Mouse (Mus musculus) limb, embryonic 15.5 days (tissue): ENCODE results near the gene Bach1. TPM values are rescaled to one million over a fixed set of nuclear protein-coding genes. Genes with fewer than 3 reads are reported as not detected.

ENCODE experiments used
- ATAC-seq: fragments of 200-750 bp; cut with Nextera tagmentation; 2 replicates; pipeline ENCODE4 v1.8.0; 2017; ENCODE audit warnings: low read depth, moderate TSS enrichment; ENCODE audit not compliant: insufficient number of reproducible peaks, low FRiP score, low TSS enrichment
- H3K27ac ChIP-seq: fragments of 300-500 bp; sonication (generic); 2 replicates; pipeline ENCODE4 v1.5.1; 2015; ENCODE audit warnings: moderate library complexity, mild to moderate bottlenecking, inconsistent platforms
- H3K27me3 ChIP-seq: fragments of 300-500 bp; sonication (generic); 2 replicates; pipeline ENCODE4 v1.6.1; 2015; ENCODE audit warnings: inconsistent platforms
- H3K36me3 ChIP-seq: fragments of 300-500 bp; sonication (generic); 2 replicates; pipeline ENCODE4 v1.6.1; 2015; ENCODE audit warnings: inconsistent platforms
- H3K4me1 ChIP-seq: fragments of 300-500 bp; sonication (generic); 2 replicates; pipeline ENCODE4 v1.6.1; 2015; ENCODE audit warnings: inconsistent platforms
- H3K4me2 ChIP-seq: fragments of 300-500 bp; sonication (generic); 2 replicates; pipeline ENCODE4 v1.6.1; 2015; ENCODE audit warnings: mild to moderate bottlenecking, inconsistent platforms
- H3K4me3 ChIP-seq: fragments of 300-500 bp; sonication (generic); 2 replicates; pipeline ENCODE4 v1.5.1; 2015; ENCODE audit warnings: mild to moderate bottlenecking, inconsistent platforms
- H3K9ac ChIP-seq: fragments of 300-500 bp; sonication (generic); 2 replicates; pipeline ENCODE4 v1.6.1; 2015; ENCODE audit warnings: inconsistent platforms
- H3K9me3 ChIP-seq: fragments of 300-500 bp; sonication (generic); 2 replicates; pipeline ENCODE4 v1.6.1; 2016; ENCODE audit warnings: inconsistent platforms
- WGBS: fragments of 180-500 bp; shearing (Covaris S2); methylation state at CpG from one replicate; pipeline ENCODE4 v1.1.7; 2015; 5-methylcytosine and 5-hydroxymethylcytosine counted together
- polyA plus RNA-seq: library from polyadenylated mRNA; unstranded; fragments of >200 nt; fragmentation: Nextera tagmentation; extraction: Ambion mirVana; gene quantifications from 2 replicates; pipeline ENCODE4 v1.2.1, GENCODE M21; 2015

Bach1 gene
- polyA plus RNA-seq, 1 experiment from 2014 or later = 15.6 TPM

DNA sequence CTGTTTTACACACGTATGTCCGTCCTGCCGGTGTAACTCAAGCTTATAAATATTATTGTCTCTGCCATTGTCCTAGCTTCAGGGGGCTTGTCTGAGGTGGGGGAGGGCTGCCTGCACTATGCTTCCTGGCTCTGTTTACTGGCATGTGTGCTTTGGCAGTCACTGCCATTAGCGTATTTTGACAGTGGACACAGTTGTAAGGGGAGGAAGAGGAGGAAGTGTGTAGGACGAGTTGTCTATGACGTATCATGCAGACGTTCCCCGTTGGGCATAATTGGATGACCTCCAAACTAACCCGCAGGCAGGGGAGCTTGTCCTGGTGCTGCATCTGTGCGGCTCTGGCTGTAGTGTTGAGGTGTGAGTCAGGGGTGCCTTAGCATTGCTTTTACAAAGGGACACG lies 17.5 kb downstream of the Bach1 start:
- H3K4me2 ChIP-seq = no peak overlapping the region
- H3K9ac ChIP-seq = no peak overlapping the region
- 58% methylated on average over 11 of the region's 11 CpGs for WGBS

DNA sequence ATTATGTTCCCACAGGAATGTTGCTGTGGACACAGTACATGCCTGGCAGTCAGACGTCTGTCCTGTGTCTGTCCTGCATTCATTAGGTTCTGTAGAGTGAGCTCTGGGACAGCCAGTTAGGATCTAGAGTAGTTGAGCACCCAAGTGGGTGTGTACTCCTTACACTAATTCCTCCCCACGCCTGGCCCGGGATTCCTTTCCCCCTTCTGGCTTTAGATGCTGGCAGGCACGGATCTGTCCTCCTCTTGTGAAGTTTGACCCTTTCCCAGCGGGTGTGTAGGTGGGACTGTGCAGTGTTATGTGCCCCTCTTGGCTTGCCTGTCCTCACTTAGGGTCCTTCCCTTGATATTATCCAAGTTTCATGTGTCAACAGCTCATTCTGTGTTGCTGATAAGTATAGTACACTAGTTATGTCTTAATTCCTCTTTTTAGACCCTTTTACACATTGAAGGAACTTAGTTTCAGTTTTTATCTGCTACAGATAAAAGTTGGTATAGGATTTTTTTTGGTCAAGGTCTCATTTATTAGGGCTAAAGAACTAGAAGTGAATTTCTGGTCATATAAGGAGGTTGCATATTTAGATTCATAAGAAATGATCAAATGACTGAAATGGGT lies 18.4 kb downstream of the Bach1 start:
- WGBS = 45% methylated on average over 5 of the region's 5 CpGs
- Histone ChIP-seq H3K9ac (no peak overlapping the region), H3K27ac (no peak overlapping the region; the same call in 1 of the 2 replicates), H3K27me3 (no peaks in the 10 kb centered on the region), H3K36me3 (peaks cover 20% of the 10 kb centered on the region), H3K9me3 (no peaks in the 10 kb centered on the region), H3K4me3 (no peak overlapping the region), H3K4me1 (peaks cover 19% of the 10 kb centered on the region), H3K4me2 (no peak overlapping the region)
- no peak for ATAC-seq

More for the DNA sequence above, 17.5 kb downstream of the Bach1 start:
- Histone ChIP-seq H3K27me3 (no peaks in the 10 kb centered on the region), H3K4me1 (peaks cover 19% of the 10 kb centered on the region), H3K9me3 (no peaks in the 10 kb centered on the region), H3K4me3 (no peak overlapping the region), H3K36me3 (peaks cover 16% of the 10 kb centered on the region), H3K27ac (no peak overlapping the region)
- no peak for ATAC-seq

DNA sequence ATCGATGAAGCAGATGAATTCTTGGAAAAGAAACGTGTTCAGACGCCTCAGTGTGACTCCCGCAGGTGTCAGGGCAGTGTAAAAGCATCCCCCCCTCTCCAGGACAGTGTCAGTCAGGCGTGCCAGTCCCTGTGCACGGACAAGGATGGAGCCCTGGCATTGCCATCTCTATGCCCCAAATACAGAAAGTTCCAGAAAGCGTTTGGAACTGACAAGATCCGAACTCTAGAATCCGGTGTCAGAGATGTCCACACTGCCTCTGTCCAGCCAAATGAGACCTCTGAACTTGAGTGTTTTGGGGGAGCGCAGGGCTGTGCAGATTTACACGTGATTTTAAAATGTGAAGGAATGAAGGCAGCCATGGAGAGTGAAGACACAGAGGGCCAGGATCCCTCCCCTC lies 20.3 kb downstream of the Bach1 start:
- Histone ChIP-seq H3K36me3 (peaks cover 34% of the 10 kb centered on the region), H3K9ac (no peak overlapping the region), H3K4me1 (peaks cover 11% of the 10 kb centered on the region), H3K9me3 (no peaks in the 10 kb centered on the region), H3K27ac (no peak overlapping the region), H3K4me3 (no peak overlapping the region), H3K27me3 (no peaks in the 10 kb centered on the region), H3K4me2 (no peak overlapping the region)
- no peak for ATAC-seq
- WGBS = 90% methylated on average over 11 of the region's 11 CpGs

DNA sequence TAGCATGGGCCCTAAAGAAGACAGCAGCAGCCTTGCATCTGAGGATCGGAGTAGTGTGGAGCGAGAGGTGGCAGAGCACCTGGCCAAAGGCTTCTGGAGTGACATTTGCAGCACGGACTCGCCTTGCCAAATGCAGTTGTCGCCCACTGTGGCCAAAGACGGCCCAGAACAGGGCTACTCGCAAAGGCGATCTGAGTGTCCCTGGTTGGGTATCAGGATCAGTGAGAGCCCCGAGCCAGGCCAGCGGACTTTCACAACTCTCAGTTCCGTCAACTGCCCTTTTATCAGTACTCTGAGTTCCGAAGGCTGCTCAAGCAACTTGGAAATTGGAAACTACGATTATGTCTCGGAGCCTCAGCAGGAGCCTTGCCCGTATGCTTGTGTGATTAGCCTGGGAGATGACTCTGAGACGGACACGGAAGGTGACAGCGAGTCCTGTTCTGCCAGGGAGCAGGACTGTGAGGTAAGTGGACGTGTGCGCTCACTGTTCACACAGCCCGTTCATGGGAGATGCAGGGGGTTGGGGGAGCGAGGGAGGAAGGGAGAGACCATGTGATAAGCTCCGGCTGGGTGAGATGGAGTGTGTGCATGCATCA lies 21.0 kb downstream of the Bach1 start:
- Histone ChIP-seq H3K36me3 (peaks cover 38% of the 10 kb centered on the region), H3K27me3 (no peaks in the 10 kb centered on the region), H3K4me1 (peaks cover 11% of the 10 kb centered on the region), H3K4me3 (no peak overlapping the region), H3K9me3 (no peaks in the 10 kb centered on the region), H3K9ac (no peak overlapping the region), H3K27ac (no peak overlapping the region), H3K4me2 (no peak overlapping the region)
- WGBS = 91% methylated on average over 23 of the region's 23 CpGs
- no peak for ATAC-seq

DNA sequence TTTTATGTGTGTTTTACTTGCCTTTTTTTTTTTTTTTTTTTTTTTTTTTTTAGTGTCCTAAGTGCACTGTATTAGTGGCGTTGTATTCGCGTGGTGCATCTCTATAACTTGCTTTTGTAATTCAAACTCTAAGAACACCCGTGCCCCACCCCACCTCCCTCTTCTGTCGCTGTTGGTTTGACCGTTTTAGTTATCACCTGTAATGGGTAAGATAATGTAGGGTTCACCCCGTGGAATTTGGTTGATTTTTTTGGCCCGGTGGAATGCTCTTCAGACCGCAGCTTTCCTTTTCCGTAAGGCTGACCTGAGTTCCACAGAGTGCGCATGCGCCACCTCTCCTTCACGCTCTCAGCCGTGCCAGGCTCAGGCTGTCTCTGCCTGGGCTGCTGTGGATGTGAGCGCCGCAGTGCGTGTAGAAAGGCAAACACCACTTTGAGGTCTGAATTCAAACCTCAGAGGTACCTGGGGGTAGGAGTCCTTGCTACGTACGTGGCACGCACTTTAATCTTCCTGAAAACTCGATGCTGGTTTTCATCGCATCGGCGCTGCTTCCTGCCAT lies 22.2 kb downstream of the Bach1 start:
- Histone ChIP-seq H3K27ac (no peak overlapping the region), H3K4me2 (no peak overlapping the region)
- WGBS = 96% methylated on average over 24 of the region's 24 CpGs

DNA sequence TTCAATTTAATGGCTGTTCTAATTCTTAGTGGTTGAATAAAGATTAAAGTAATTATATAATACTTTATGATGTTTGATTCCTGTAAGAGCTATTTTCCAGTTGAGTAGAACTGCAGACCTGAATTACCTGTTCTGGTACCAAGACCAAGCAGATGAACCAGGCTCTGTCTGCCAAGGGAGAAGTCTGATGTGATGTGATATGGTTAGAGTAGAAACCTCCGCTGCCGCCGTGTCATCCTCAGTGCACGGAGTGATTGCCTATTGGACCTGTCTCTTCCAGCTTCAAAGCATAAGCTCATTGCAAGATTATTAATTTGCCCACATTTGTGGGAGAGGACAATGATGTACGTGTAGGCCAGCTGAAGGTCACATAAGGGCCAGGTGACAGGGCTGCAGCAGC lies 24.1 kb downstream of the Bach1 start:
- peaks cover 49% of the 10 kb centered on the region for H3K36me3 ChIP-seq
- ATAC-seq = no peak
- H3K4me3 ChIP-seq = no peak overlapping the region
- H3K27me3 ChIP-seq = no peaks in the 10 kb centered on the region
- H3K9me3 ChIP-seq = no peaks in the 10 kb centered on the region
- no peak overlapping the region for H3K27ac ChIP-seq
- no peaks in the 10 kb centered on the region for H3K4me1 ChIP-seq
- H3K9ac ChIP-seq = no peak overlapping the region
- H3K4me2 ChIP-seq = no peak overlapping the region
- 87% methylated on average over 5 of the region's 5 CpGs for WGBS

More for the DNA sequence above, 22.2 kb downstream of the Bach1 start:
- Histone ChIP-seq H3K9me3 (no peaks in the 10 kb centered on the region), H3K9ac (no peak overlapping the region), H3K27me3 (no peaks in the 10 kb centered on the region), H3K4me3 (no peak overlapping the region), H3K4me1 (peaks cover 9% of the 10 kb centered on the region), H3K36me3 (peaks cover 46% of the 10 kb centered on the region)
- ATAC-seq = no peak

DNA sequence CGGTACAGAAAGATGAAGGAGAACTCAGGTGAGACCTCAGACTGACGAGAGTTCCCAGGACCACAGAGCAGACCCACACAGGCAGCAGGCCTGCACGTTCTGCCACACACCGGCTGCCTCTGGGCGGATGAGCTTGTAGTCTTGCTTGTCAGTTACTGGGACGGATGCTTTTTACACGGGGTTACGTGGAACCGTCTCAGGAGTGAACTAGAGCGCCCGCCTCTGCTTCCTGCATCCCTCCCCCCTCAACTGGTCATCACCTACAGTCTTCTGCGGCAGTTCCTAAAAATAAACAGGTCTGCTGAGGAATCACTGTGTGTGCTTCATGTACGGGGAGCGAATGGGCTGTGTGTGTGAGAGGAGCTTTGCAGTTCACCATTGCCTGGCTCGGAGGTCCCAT lies 24.7 kb downstream of the Bach1 start:
- no peak overlapping the region for H3K27ac ChIP-seq
- H3K4me1 ChIP-seq = no peaks in the 10 kb centered on the region
- 80% methylated on average over 15 of the region's 15 CpGs for WGBS
- H3K4me2 ChIP-seq = no peak overlapping the region
- H3K9me3 ChIP-seq = no peaks in the 10 kb centered on the region
- H3K36me3 ChIP-seq = peaks cover 49% of the 10 kb centered on the region
- no peak overlapping the region for H3K4me3 ChIP-seq
- no peaks in the 10 kb centered on the region for H3K27me3 ChIP-seq
- ATAC-seq = no peak
- H3K9ac ChIP-seq = no peak overlapping the region

DNA sequence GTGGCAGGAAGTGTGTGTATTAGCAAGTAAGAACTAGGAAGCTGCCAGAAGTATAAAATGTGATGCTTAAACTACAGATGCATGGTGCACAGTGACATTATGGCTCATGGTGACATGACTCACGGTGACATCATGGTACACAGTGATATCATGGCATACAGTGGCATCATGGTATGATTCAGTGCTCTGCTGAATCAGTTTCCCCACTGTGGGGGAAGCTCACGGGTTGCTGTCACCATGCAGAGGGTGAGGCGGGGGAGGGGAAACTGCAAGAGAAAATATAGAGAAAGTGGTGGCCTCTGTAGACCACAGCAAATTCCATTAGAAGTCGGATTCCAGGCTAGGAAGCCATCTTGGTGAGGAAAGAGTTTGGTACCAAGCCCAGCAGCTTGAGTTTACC lies 26.1 kb downstream of the Bach1 start:
- Histone ChIP-seq H3K9me3 (no peaks in the 10 kb centered on the region), H3K4me2 (no peak overlapping the region), H3K27me3 (no peaks in the 10 kb centered on the region), H3K27ac (no peak overlapping the region), H3K9ac (no peak overlapping the region), H3K4me1 (no peaks in the 10 kb centered on the region), H3K36me3 (peaks cover 47% of the 10 kb centered on the region), H3K4me3 (no peak overlapping the region)
- ATAC-seq = no peak
- WGBS = 79% methylated on average over 4 of the region's 4 CpGs

DNA sequence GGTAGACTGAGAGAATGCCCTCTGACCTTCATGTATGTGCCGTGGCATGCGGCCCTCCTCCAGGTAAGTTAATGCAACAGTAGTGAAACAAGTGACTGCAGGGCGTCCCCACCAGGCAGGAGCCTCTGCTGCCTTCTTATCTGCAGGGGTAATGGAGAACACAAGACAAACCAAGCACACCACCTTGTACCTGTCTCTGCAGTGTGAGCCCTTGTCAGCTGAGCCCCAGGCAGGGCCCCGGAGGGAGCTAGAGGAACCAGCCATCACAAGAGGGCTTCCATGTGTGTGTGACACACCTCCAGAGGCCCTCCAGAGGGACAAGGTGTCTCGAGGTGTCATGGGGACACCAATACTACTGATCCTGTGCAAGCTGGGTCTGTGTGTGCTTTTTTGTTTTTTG lies 26.5 kb downstream of the Bach1 start:
- no peak for ATAC-seq
- Histone ChIP-seq H3K27me3 (no peaks in the 10 kb centered on the region), H3K27ac (no peak overlapping the region), H3K4me2 (no peak overlapping the region), H3K4me3 (no peak overlapping the region), H3K4me1 (no peaks in the 10 kb centered on the region), H3K36me3 (peaks cover 48% of the 10 kb centered on the region), H3K9ac (no peak overlapping the region), H3K9me3 (no peaks in the 10 kb centered on the region)
- 89% methylated on average over 5 of the region's 5 CpGs for WGBS

DNA sequence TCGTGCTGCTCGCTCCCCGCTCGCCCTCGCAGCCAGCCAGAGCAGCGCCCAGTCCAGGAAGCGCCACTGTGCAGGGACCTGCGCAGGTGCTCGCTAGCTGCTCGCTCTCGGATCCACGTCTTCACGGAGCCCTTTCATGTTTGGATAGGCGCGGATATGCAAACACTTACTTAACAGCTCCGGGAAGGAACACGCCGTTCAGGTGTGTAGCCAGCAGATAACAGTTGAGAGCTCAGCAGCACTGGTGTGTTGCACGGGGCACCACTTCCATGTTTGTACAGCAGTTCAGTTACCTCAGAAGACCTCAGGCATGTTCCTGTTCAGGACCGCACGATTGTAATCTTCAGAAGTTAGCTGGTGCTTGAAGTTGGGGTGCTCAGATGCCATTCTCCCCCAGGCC lies 27.2 kb downstream of the Bach1 start:
- 87% methylated on average over 21 of the region's 21 CpGs for WGBS
- Histone ChIP-seq H3K4me3 (no peak overlapping the region), H3K4me2 (no peak overlapping the region), H3K4me1 (no peaks in the 10 kb centered on the region), H3K27ac (no peak overlapping the region), H3K36me3 (peaks cover 55% of the 10 kb centered on the region), H3K27me3 (no peaks in the 10 kb centered on the region), H3K9ac (no peak overlapping the region), H3K9me3 (no peaks in the 10 kb centered on the region)
- ATAC-seq = no peak

DNA sequence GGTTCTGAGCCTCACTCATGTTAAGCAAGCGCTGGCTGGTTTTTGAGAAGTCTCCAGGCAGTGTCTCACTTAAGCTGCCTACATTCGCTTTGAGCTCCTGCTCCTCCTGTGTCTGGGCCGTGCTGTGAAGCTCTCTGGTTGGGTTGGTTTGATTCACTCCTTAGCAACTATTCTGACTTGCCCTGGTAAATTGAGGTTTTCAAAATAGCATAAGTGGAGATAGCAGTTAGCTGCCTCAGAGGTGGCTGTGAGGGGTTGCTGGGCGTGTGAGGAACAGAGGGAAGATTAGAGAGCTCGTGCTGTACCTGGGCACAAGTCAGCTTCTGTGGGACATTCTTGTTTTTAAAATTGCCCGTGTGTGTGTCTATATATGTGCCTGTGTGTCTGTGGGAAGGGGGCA lies 27.6 kb downstream of the Bach1 start:
- Histone ChIP-seq H3K27me3 (no peaks in the 10 kb centered on the region), H3K27ac (0 out of 2 replicates have a peak overlapping the region, but pooled peaks have one; percentile 17), H3K4me1 (no peaks in the 10 kb centered on the region), H3K9ac (no peak overlapping the region), H3K36me3 (peaks cover 59% of the 10 kb centered on the region), H3K4me2 (no peak overlapping the region), H3K9me3 (no peaks in the 10 kb centered on the region), H3K4me3 (no peak overlapping the region)
- no peak for ATAC-seq
- WGBS = 78% methylated on average over 6 of the region's 6 CpGs

DNA sequence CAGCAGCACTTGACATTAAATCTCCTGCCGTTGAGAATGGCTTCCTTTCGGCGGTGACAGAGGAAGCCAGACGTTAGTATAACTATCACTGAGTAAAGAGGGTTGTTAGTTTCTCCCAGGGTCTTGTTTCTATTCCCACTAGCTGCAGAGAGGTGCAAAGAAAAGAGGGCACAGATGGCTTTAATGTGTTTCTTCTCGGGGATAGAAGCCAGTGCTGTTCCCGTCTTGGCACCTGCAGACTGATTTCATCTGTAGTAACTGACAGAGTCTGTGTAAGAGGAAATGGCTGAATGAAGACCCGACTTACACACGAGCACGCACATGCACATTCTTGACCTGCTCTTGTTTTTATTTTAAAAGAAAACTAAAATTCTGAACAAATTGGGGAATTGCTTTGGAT lies 28.5 kb downstream of the Bach1 start:
- H3K36me3 ChIP-seq = peaks cover 53% of the 10 kb centered on the region
- WGBS = 53% methylated on average over 9 of the region's 9 CpGs

More for the DNA sequence above, 28.5 kb downstream of the Bach1 start:
- Histone ChIP-seq H3K4me3 (no peak overlapping the region), H3K27me3 (no peaks in the 10 kb centered on the region), H3K4me1 (no peaks in the 10 kb centered on the region), H3K9me3 (no peaks in the 10 kb centered on the region), H3K4me2 (no peak overlapping the region), H3K9ac (no peak overlapping the region), H3K27ac (no peak overlapping the region)
- ATAC-seq = no peak
